Mouse (Mus musculus) thymus, postnatal 0 days (tissue): ENCODE measurements around the gene Rasl10a. TPM values are rescaled to one million over a fixed set of nuclear protein-coding genes. Genes with fewer than 3 reads are reported as not detected.

Source experiments
- DNase-seq: peaks from one replicate; pipeline ENCODE4 v3.0.0-alpha.2; 2015; ENCODE audit warnings: low spot score
- polyA plus RNA-seq: library from polyadenylated mRNA; unstranded; fragments of >200 nt; fragmentation: Nextera tagmentation; extraction: Ambion mirVana; gene quantifications from 2 replicates; pipeline ENCODE4 v1.2.1, GENCODE M21; 2015

Gene Rasl10a
- polyA plus RNA-seq, 1 experiment from 2014 or later = 4.2 TPM

- DNase-seq = no peak
Measured at GRCm38 (mm10) chr11:5052200-5052854, 5.6 kb upstream of the Rasl10a start.

DNA sequence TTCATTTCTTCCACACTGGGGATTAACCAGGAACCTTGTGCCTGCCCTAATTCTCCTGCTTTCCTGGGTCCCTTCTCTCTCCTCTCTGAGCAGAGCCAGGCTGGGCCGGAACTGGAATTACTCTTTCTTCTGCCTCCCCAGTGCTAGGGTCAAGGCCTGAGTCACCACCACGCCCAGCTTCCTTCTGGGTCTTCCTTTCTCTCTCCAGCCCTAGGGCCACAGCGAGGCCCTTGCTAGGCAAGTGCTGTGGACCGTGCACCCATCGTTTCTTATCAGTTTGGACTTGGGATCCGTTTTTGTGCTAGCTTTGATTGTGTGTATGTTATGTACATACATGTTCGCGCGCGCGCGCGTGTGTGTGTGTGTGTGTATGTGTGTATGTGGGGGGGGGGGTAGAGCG, 3.8 kb upstream of the Rasl10a start:
- DNase-seq = no peak

GRCm38 (mm10) chr11:5054874-5055273, 3.1 kb upstream of the Rasl10a start:
- DNase-seq = no peak

GRCm38 (mm10) chr11:5055945-5056938, 1.7 kb upstream of the Rasl10a start:
- DNase-seq = no peak

DNA sequence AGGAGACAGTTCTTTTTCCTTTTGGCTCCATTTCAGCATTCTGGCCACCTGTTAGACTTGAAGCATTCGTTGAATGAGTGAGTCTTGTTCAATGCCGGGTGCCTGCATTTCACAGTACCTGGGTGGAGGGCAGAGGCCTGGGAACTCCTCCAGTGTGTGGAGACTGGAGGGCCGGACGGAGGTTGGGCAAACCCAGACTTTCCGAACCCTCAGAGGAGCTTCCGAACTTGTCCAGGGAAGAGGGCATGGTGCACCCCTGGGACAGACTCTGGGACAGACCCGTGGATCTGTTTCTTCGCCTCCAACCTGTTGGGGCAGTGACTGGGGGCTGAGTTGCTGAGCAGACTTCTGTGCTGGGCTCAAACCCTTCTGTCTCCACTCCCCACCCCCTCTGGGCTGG, 864 bp upstream of the Rasl10a start:
- DNase-seq = no peak

DNA sequence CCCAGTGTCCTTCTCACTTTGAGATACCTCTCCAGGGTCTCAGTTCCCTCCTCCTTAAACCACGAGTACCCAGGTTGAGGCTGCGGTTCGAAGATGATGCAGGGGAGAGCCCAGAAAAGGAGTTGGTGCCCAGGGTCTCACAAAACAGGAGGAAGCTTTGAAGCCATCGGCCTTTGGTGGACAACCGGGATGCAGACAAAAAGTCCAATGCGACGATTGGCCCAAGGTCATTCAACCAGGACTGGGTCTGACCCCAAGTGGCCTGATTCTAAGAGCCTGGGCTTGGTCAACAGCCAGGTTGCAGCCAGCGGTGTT, 430 bp upstream of the Rasl10a start:
- DNase-seq = no peak

GRCm38 (mm10) chr11:5058783-5059182, 855 bp downstream of the Rasl10a start:
- DNase-seq = no peak

DNA sequence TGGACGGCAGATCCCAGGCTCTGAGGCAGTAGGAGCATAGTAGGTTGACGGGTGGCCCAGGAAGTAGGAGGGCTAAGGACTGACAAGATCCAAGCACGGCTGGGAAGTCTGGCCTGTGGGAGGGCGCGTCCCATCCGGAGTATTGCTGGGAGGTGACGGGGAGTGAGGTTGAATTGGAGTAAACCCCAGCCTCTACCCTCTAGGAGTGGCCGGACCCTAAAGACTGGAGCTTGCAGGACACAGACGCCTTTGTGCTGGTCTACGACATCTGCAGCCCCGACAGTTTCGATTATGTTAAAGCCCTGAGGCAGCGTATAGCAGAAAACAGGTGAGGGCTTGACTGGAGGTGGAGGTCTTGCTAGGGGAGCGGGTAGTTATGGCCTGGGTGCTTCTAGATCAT, 1.3 kb downstream of the Rasl10a start:
- DNase-seq = no peak

GRCm38 (mm10) chr11:5059704-5060156, 1.8 kb downstream of the Rasl10a start:
- DNase-seq = peak; percentile 57

GRCm38 (mm10) chr11:5060756-5061412, 3.0 kb downstream of the Rasl10a start:
- DNase-seq = no peak

GRCm38 (mm10) chr11:5061413-5062139, 3.6 kb downstream of the Rasl10a start:
- peak; percentile 39 for DNase-seq

DNA sequence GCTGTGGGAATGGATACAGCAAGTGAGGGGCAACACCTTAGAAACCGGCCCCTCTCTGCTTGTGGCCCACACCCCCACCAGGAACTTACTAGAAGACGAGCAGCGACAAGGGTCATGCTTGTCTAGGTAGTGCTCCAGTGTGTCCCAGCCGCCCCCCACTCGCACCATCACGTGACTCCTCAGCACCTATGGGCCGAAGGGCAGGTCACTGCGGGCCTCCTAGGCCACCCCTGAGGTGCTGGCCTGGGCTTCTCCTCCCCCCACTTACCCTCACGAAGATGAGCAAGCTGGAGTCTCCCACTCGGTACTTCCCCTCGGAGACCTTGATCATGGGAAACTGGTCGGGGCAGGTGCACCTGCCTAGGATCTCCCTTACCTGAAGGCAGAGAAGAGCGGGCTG, 4.4 kb downstream of the Rasl10a start:
- DNase-seq = no peak

DNA sequence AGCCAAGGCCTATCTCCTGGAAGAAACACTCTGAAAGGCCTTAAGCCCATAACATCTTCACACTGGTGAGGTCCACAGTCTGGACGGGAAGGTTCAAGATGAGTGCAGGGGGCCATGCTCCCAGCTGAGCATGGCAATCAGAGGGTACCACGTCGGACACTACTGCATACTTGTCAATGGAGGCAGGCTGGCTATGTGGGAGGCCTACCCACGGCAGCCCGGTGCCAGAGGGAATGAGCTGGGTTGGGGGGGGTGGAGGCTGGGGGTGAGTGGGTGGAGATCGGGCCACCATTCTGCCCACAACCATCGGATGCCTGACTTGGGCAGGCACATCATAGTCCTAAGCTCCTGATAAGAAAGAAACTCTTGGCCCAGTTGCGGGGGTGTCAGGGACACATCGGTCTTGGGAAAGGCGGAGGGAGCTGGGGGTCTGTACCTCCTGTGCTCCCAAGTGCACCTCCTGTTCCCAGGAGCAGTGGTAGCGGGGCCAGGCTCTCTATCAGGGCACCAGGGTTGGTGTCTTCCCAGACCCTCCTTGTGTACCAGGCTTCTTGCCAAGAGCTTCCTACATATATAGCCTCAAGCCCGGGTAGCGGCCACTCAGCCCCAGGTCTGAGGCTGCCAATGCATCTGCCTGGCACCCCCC, 5.1 kb downstream of the Rasl10a start:
- no peak for DNase-seq

DNA sequence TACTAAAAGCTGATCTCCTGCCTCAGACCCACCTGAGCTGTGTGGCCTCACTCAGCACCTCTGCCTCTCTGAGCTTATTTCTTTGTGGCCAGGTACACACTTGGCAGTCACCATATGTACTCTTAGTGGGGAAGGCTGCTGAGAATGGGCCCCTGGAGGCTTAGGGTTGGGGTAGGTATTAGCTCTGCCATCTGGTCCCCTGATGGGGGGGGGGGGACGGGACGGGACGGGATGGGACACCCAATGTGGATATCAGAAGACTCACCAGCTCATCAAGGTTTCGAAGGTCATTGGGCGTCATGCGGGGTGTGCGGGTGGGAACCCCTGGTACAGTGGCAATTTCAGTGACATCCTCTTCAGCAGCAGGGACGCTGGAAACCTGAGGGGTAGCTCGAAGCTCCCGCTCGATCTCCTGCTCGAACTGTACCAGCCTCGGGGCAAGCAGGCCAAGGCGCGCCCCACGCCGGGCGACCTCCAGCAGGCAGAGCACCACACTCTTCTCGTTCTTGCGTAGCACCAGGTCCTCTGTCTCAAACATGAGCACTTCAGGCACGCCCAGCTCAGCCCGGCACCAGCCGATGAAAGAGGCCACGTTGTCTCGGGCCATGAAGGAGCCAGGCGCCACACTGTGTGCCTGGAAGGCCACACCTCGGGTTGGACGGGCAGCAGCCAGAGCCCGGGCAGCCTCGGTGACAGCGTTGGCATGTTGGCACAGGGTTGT, 5.8 kb downstream of the Rasl10a start:
- no peak for DNase-seq

GRCm38 (mm10) chr11:5064282-5065055, 6.5 kb downstream of the Rasl10a start:
- DNase-seq = no peak

DNA sequence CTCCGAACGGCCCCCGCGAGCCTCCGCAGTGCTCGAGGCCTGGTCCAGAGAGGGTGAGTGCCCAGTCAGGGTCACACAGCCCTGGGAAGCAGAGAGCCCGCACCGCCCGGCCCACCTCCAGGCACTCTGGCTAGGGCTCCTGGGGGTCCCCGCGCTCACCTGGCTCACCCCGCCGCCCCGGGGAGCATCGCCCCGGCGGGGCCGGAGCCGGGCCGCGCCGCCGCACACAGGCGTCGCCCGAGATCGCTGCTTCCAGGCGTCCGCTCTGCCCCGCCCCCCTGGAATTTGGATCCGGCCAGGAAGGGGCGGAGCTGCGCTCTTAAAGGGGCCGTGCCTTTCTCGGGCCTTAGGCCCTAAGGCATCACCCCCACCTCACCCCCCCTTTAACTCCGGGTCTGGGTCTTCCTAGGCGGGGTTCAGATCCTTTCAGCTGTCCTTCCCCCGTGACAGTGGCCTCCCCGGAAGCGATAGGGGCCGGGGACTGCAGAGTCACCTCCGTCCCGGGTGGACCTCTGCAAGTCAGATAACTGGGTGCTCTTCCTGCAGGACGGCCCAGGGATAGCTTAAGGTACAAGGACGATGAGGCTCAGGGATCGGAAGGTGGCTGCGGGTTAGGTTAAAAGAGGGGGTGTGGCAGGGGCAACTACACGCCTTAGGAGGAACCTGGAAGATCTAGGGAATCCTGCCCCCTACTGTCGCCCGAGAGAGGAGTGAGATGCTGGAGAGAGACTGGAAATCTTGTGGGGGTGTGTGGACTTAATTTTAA, 7.3 kb downstream of the Rasl10a start, which contains the start of gene Gas2l1:
Gene Gas2l1 (minus strand): TSS at position 272 of the 766 bp plus-strand sequence.
- peak; percentile 50 for DNase-seq

DNA sequence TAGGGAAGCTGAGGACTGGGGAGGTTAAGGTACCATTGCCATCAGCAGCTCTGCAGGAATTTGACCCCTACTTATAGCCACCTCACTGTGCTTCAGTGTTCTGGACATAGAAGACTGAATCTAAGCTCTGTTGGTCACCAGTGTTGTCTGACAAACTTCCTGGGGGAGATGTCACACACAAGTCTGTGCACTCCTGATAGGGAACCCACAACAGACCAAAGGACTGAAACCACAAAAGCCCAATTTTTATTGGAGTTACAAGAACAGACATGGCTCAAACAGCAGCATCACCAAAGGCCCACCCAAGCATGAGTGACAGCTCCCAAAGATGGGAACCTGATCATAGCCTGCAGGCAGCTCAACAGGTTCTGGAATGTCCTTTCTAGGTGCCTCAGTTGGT, 9.1 kb downstream of the Rasl10a start:
- no peak for DNase-seq
